Mouse (Mus musculus) G1E (cell line): ENCODE results near the gene Mprip. TPM values are rescaled to one million over a fixed set of nuclear protein-coding genes. Genes with fewer than 3 reads are reported as not detected.

Experiments used
- ATAC-seq: 2 replicates; pipeline ENCODE4 v1.8.0; 2016; ENCODE audit warnings: mild to moderate bottlenecking; ENCODE audit not compliant: insufficient number of reproducible peaks, poor library complexity, low FRiP score, severe bottlenecking; ENCODE audit errors: extremely low read depth
- DNase-seq: peaks from one replicate; pipeline ENCODE4 v3.0.0; 2012; ENCODE audit warnings: low spot score
- H3K27me3 ChIP-seq: 2 replicates; pipeline ENCODE4 v1.6.1; 2012; ENCODE audit warnings: mild to moderate bottlenecking, low read length, inconsistent platforms; ENCODE audit not compliant: insufficient read depth
- H3K36me3 ChIP-seq: replicated peaks from 2 replicates; pipeline ENCODE3; 2012; ENCODE audit warnings: mild to moderate bottlenecking, inconsistent platforms
- H3K4me1 ChIP-seq: 2 replicates; pipeline ENCODE4 v1.6.1; 2012; ENCODE audit warnings: low read depth, low read length, inconsistent platforms, mixed read lengths; ENCODE audit not compliant: insufficient read depth
- H3K4me3 ChIP-seq: 2 replicates; pipeline ENCODE4 v1.5.1; 2012; ENCODE audit warnings: low read depth, mild to moderate bottlenecking, inconsistent platforms, low read length, moderate library complexity, mixed read lengths
- H3K9me3 ChIP-seq: replicated peaks from 2 replicates; pipeline ENCODE4 v1.6.1; 2012; ENCODE audit warnings: inconsistent platforms
- CTCF ChIP-seq: IDR thresholded peaks from 2 replicates; pipeline ENCODE4 v1.5.1; 2012; ENCODE audit warnings: low read depth, low read length, inconsistent platforms, mixed read lengths
- GATA1 ChIP-seq: IDR thresholded peaks from 2 replicates; pipeline ENCODE4 v1.6.1; 2012; ENCODE audit warnings: borderline replicate concordance, low read length, inconsistent platforms, mixed read lengths
- GATA2 ChIP-seq: IDR thresholded peaks from 2 replicates; pipeline ENCODE4 v1.6.1; 2012; ENCODE audit warnings: low read depth, low read length, inconsistent platforms, borderline replicate concordance
- POLR2AphosphoS5 ChIP-seq: IDR thresholded peaks from 2 replicates; pipeline ENCODE4 v1.6.1; 2012; ENCODE audit warnings: low read depth, low read length, inconsistent platforms; ENCODE audit not compliant: insufficient replicate concordance
- TAL1 ChIP-seq: conservative IDR thresholded peaks from 2 replicates; pipeline ENCODE4 v1.6.1; 2012; ENCODE audit warnings: low read depth, low read length, inconsistent platforms, mixed read lengths
- polyA plus RNA-seq: library from polyadenylated mRNA; stranded (reverse); fragments of >175 nt; gene quantifications from 2 replicates; pipeline ENCODE4 v1.2.3, GENCODE M21; 2012
- total RNA-seq, 2 experiments: library from RNA; stranded (forward) in 1 of 2; stranded (reverse) in 1 of 2; fragments of 200-1000 nt in 1 of 2; fragments of >200 nt in 1 of 2; fragmentation: Nextera tagmentation in 1 of 2; gene quantifications; 2 replicates each; pipeline ENCODE4 v1.2.3; 2014 to 2017

Gene Mprip
- total and polyA plus RNA-seq, 3 experiments: 32.2 to 55.8 (median 43.3) TPM

GRCm38 (mm10) chr11:59628177-59628576 is 32.9 kb upstream of the Mprip start:
- no peak for DNase-seq
- peaks cover 7% of the 10 kb centered on the region; the same call in 1 of the 2 replicates for H3K27me3 ChIP-seq
- no peak for ATAC-seq
- H3K4me3 ChIP-seq: no peak overlapping the region
- no peaks in the 10 kb centered on the region for H3K9me3 ChIP-seq
- H3K36me3 ChIP-seq: no peaks in the 10 kb centered on the region
- no peak for TF ChIP-seq GATA2
- no peak for TF ChIP-seq CTCF
- TF ChIP-seq GATA1: no peak
- no peak for TF ChIP-seq POLR2AphosphoS5
- TF ChIP-seq TAL1: no peak
- H3K4me1 ChIP-seq: no peaks in the 10 kb centered on the region

DNA sequence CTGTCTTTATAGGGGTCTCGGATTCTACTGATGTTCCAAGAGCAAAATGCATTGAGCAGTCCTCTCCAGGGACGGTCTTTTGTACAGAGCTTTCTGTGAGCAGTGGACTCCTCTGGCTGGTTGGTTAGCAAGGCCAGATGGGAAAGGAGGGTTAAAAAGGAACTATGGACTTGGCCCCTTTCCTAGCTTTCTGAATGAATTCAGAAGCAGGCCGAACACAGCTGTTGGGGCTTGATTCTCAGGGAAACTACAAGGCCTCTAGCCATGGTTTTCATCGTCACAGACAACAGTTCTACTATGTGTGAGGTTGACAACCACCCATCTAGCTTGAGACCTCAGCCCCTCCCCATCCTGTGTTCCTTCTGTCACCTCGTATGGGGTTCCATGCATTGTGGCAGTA is 31.2 kb upstream of the Mprip start:
- H3K4me1 ChIP-seq: peaks cover 3% of the 10 kb centered on the region; the same call in 1 of the 2 replicates
- no peaks in the 10 kb centered on the region for H3K36me3 ChIP-seq
- ATAC-seq (no peak), DNase-seq (no peak)
- no peak overlapping the region for H3K4me3 ChIP-seq
- no peaks in the 10 kb centered on the region for H3K9me3 ChIP-seq
- H3K27me3 ChIP-seq: peaks cover 4% of the 10 kb centered on the region
- no peak for TF ChIP-seq GATA1
- TF ChIP-seq GATA2: no peak
- TF ChIP-seq CTCF: no peak
- TF ChIP-seq TAL1: no peak
- TF ChIP-seq POLR2AphosphoS5: no peak

- no peak for ATAC-seq
- Histone ChIP-seq H3K4me3 (no peak overlapping the region), H3K27me3 (peaks cover 6% of the 10 kb centered on the region), H3K36me3 (no peaks in the 10 kb centered on the region), H3K4me1 (peaks cover 13% of the 10 kb centered on the region), H3K9me3 (no peaks in the 10 kb centered on the region)
- no peak for TF ChIP-seq GATA2
- no peak for TF ChIP-seq POLR2AphosphoS5
- no peak for DNase-seq
These were observed 29.1 kb upstream of the Mprip start for GRCm38 (mm10) chr11:59631980-59632379.

- Histone ChIP-seq H3K9me3 (no peaks in the 10 kb centered on the region), H3K4me3 (no peak overlapping the region), H3K27me3 (peaks cover 6% of the 10 kb centered on the region), H3K36me3 (no peaks in the 10 kb centered on the region), H3K4me1 (peaks cover 22% of the 10 kb centered on the region)
- no peak for DNase-seq
- TF ChIP-seq CTCF (peak; percentile 88), GATA2 (no peak), GATA1 (no peak), TAL1 (no peak)
- no peak for ATAC-seq
These were observed 28.1 kb upstream of the Mprip start for GRCm38 (mm10) chr11:59633037-59633436.

GRCm38 (mm10) chr11:59634001-59634660 is 27.0 kb upstream of the Mprip start:
- H3K27me3 ChIP-seq: peaks cover 12% of the 10 kb centered on the region
- no peaks in the 10 kb centered on the region for H3K9me3 ChIP-seq
- no peak for TF ChIP-seq GATA1
- no peak for TF ChIP-seq GATA2
- TF ChIP-seq TAL1: no peak
- no peak for TF ChIP-seq POLR2AphosphoS5
- no peak for TF ChIP-seq CTCF
- DNase-seq: no peak
- peaks cover 23% of the 10 kb centered on the region for H3K4me1 ChIP-seq
- no peaks in the 10 kb centered on the region for H3K36me3 ChIP-seq
- no peak overlapping the region for H3K4me3 ChIP-seq
- no peak for ATAC-seq

DNA sequence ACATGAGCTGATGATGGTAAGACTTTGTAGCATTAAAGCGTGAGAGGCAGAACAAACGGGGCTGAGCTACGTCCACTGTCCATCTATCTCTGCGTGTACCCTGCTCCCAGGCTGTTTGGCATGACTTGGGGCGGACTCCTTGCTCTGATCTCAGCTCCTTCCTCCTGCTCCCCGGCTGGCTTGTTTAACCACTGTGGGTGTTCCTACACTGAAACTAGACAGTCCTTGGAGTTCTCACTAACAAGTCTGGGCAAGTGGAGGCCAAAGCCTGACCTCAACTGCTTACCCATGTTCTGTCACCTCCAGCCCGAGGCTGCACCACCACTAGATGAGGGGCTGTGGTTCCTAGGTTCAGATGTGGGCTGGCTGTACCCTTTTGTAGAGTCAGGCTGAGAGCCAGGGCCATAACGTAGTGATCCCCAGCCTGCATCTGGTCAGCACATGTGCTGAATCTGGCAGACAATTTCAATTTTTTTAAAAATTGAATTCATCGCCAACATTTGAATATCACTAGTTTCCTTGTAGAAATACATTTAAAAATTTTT is 25.8 kb upstream of the Mprip start:
- Histone ChIP-seq H3K4me3 (no peak overlapping the region), H3K36me3 (no peaks in the 10 kb centered on the region), H3K4me1 (peaks cover 23% of the 10 kb centered on the region), H3K27me3 (peaks cover 20% of the 10 kb centered on the region), H3K9me3 (no peaks in the 10 kb centered on the region)
- no peak for DNase-seq
- no peak for ATAC-seq
- no peak for TF ChIP-seq TAL1
- TF ChIP-seq POLR2AphosphoS5: no peak
- no peak for TF ChIP-seq GATA2
- TF ChIP-seq CTCF: no peak
- TF ChIP-seq GATA1: no peak
